Mouse (Mus musculus) cerebral cortex, adult 2 months (tissue): ENCODE results near the gene Naa11.

Source experiments
- WGBS: fragments of 180-500 bp; shearing (Covaris S2); methylation state at CpG from one replicate; pipeline ENCODE4 v1.1.7; 2018; 5-methylcytosine and 5-hydroxymethylcytosine counted together

The Naa11 gene

GRCm38 (mm10) chr5:97392160-97392559 is at the start of gene Naa11:
TSS of gene Naa11 (minus strand) at chr5:97392379.
- WGBS = 94% methylated on average over 23 of the region's 23 CpGs

- 75% methylated on average over 2 of the region's 2 CpGs for WGBS
Observed at GRCm38 (mm10) chr5:97432512-97432911, 40.3 kb upstream of the Naa11 start.

GRCm38 (mm10) chr5:97429976-97430375 is 37.8 kb upstream of the Naa11 start:
- 80% methylated on average over 9 of the region's 9 CpGs for WGBS

DNA sequence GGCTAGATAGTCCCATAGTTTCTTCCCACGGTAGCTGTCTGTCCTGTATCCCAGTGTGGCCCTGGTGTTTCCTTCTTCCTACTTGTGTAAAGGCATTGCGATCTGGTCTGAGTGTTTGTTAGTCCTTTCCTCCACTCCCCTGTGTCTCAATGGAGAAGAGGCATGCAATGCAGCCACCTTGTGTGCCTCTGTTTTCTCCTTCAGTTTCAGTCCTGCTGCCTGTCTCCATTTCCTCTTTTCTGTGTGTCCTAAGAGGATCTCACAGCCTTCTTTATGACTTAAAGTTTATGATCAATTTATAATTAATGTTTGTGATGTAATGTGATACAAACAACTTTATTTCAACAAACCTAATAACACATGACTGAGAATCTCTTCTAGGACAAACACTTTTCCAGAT is 29.5 kb upstream of the Naa11 start:
- 94% methylated on average over 2 of the region's 2 CpGs for WGBS

GRCm38 (mm10) chr5:97417185-97417584 is 25.0 kb upstream of the Naa11 start:
- 97% methylated on average over 2 of the region's 2 CpGs for WGBS

- WGBS = 67% methylated on average over 6 of the region's 6 CpGs
Observed at GRCm38 (mm10) chr5:97415837-97416236, 23.7 kb upstream of the Naa11 start.

DNA sequence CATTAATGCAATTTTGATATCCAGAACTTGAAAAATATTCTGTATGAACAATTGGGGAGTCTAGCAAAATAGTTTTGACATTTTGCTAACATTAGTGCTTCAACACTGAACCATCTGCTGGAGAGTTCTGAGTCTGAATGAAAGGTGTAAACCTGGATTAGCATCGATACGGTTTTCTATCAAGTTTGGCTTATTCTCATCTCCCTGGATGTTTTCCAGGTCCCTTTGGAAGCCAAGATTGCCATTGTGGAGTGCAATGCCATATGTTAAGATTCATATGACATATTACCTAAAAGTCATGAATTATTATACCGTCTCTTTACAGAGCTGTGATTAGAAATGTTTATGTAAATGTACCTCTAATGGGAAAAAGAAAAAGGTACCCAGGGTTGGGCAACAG is 21.5 kb upstream of the Naa11 start:
- 61% methylated on average over 3 of the region's 3 CpGs for WGBS

- 57% methylated on average over 6 of the region's 6 CpGs for WGBS
Observed at GRCm38 (mm10) chr5:97410190-97410589, 18.0 kb upstream of the Naa11 start.

- 70% methylated on average over 4 of the region's 4 CpGs for WGBS
Observed at GRCm38 (mm10) chr5:97409234-97409704, 17.1 kb upstream of the Naa11 start.

- 89% methylated on average over 4 of the region's 4 CpGs for WGBS
Observed at GRCm38 (mm10) chr5:97397585-97397984, 5.4 kb upstream of the Naa11 start.

GRCm38 (mm10) chr5:97387622-97388021 is 4.6 kb downstream of the Naa11 start:
- 51% methylated on average over 6 of the region's 6 CpGs for WGBS

DNA sequence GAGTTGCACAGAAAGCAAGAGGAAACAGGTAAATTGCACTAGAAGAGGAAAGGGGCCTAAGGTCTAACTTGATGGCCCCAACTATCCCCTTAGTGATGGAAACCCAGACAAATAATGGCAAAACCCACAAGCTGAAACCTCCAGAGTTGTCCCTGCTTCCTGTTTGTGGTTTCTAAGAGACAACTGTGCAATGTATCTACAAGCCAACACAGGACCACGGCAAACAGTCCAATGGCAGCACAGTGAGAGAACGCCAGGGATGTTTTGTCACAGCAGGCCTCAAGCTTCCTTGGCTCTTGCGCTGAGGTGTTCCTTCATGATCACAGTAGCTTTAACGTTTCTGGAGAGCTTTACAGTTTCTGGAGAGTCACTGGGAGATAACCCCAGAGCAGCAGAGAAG is 7.8 kb downstream of the Naa11 start:
- WGBS = 80% methylated on average over 4 of the region's 4 CpGs

DNA sequence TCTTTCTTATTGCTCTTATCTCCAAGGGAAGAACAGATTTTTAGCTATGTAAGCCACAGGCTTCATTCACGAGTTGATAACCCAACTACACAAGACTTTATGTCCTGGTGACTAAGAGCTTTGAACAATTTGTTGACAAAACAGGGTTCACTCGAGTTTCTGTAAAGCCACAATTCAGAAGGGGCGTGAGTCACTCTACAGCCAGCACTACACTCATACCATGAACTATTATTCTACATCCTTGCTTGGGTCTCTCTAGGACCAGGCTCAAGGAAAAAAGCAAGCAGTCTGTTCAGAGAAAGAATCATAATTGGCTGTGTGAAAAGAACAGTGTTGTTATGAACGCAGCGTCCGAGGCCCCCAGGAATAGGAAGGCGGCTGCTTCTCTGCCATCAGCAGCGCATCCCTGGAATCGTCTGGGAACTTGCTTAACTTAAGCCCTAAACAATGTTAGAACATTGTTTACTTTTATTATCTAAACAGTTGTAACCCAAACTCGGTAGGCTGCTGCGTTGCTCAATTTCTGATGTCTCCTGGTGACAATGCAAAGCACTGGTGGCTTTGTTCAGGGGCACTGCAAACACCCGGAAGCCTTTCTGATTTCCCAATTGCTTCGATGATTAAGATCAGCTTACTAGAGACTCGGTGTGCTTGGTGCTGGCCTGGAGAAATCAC is 9.5 kb downstream of the Naa11 start:
- WGBS = 58% methylated on average over 14 of the region's 14 CpGs

- WGBS = 67% methylated on average over 3 of the region's 3 CpGs
Observed at GRCm38 (mm10) chr5:97379976-97380375, 12.2 kb downstream of the Naa11 start.

GRCm38 (mm10) chr5:97364781-97365180 is 27.4 kb downstream of the Naa11 start:
- 62% methylated on average over 8 of the region's 8 CpGs for WGBS

- 86% methylated on average over 8 of the region's 8 CpGs for WGBS
Observed at GRCm38 (mm10) chr5:97364252-97364651, 27.9 kb downstream of the Naa11 start.

GRCm38 (mm10) chr5:97362539-97362938 is 29.6 kb downstream of the Naa11 start:
- WGBS = 38% methylated on average over 2 of the region's 2 CpGs

GRCm38 (mm10) chr5:97359104-97359503 is 33.1 kb downstream of the Naa11 start:
- WGBS = 61% methylated on average over 4 of the region's 4 CpGs

GRCm38 (mm10) chr5:97356135-97356534 is 36.0 kb downstream of the Naa11 start:
- WGBS = 57% methylated on average over 2 of the region's 2 CpGs

DNA sequence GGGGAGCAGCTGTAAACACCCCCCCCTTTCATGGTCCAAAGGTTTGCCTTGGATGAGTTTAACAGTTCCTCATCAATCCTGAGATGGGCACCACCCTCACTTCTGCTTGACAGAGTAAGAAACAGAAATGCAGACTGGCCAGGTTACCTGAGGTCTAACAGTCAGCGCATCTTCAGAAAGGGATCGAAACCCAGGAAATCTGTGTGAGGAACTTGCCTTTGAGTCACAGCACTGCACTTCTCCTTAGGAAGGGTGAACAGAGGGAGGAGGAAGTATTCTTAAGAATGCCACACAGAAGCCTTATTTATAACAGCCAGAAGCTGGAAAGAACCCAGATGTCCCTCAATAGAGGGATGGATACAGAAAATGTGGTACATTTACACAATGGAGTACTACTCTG is 37.0 kb downstream of the Naa11 start:
- 85% methylated on average over 2 of the region's 2 CpGs for WGBS

- 80% methylated on average over 2 of the region's 2 CpGs for WGBS
Observed at GRCm38 (mm10) chr5:97348760-97349159, 43.4 kb downstream of the Naa11 start.

DNA sequence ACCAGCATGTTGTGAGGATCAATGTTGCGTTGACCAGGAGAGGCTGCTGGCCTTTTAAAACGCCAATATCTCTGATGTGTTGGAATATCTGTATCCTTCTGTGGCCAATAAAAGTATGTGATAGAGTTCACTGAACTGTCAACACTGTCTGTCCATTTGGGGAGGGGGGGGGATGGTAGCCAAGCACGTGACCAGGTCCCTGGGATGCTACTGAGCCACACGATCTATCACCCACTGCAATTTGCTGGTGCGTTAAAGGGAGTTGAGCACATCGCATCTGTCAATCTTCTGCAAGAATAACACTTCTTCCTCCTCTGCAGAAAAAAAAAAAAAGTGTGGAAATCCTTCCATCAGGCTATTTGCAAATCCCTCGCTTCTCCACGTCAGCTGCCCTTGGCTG is 43.9 kb downstream of the Naa11 start:
- 72% methylated on average over 8 of the region's 8 CpGs for WGBS

DNA sequence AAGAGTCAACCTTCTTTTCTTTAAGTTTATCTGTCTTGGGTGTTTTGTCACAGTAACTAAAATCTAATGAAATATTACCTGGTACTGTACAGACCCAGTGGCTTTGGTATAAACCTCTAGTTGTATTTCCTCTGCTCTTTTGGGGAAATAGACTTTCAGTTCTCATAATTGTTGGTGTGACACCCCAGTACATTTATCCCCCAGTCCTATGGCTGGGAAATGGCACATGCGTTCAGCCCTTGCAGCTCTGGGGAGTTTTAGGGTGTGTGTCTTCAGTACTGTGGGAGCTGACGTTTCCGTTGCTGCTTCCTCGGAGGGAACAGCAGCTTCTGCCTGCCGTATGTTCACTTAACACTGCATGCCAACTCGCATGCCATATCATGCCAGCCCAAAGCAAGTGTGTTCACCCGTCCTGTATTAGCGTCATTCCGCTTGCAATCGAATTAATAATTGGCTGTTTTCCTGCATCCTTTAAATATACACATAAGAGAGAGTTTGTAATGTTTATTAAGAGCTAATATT is 46.4 kb downstream of the Naa11 start:
- WGBS = 49% methylated on average over 10 of the region's 10 CpGs

GRCm38 (mm10) chr5:97344144-97344543 is 48.0 kb downstream of the Naa11 start:
- 94% methylated on average over 3 of the region's 3 CpGs for WGBS
